Mouse (Mus musculus): ENCODE measurements at regions not wholly inside any gene's neighbourhood (a gene's known extent, or its start where the extent isn't known, plus 50 kb on each side); places are given as distances from the start of the nearest gene placed in this dataset.

DNA sequence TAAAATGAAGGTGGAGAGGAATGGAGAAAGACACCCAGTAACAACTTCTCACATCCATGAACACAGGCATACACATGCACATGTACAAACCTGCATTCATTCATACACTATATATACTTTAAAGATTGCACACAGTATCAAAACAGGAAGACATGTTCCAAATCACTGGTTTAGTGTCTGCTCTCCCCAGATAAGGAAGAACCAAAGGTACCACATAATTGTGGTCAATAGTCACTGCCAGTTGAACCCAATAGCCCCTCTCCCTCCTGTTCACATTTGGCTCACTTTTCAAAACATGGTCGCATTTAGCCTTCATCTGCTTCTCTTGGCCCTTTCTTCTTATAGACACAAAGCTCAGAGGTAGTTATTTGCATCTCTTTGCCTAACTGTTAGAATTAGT is 95.0 kb downstream of the Mycn start:
- H3K9me3 ChIP-seq (ENCODE audit: control insufficient read depth, low read length) = no peaks in the 10 kb centered on the region
- H3K36me3 ChIP-seq (ENCODE audit: control insufficient read depth, insufficient read depth, low read length) = no peaks in the 10 kb centered on the region
- no peak overlapping the region for H3K9ac ChIP-seq (ENCODE audit: low read depth, low read length)
- H3K27me3 ChIP-seq (replicated peaks; ENCODE audit: control insufficient read depth, insufficient read depth, low read length) = no peaks in the 10 kb centered on the region
- no peak overlapping the region for H3K27ac ChIP-seq (ENCODE audit: low read length)
- H3K4me2 ChIP-seq (ENCODE audit: low read depth, low read length) = no peak overlapping the region
- H3K4me1 ChIP-seq (ENCODE audit: control insufficient read depth, insufficient read depth, low read length) = peaks cover 6% of the 10 kb centered on the region; the same call in 1 of the 2 replicates
- no peak for ATAC-seq
- H3K4me3 ChIP-seq (ENCODE audit: low read length) = no peak overlapping the region
- 86% methylated on average over 1 of the region's 1 CpGs for WGBS

DNA sequence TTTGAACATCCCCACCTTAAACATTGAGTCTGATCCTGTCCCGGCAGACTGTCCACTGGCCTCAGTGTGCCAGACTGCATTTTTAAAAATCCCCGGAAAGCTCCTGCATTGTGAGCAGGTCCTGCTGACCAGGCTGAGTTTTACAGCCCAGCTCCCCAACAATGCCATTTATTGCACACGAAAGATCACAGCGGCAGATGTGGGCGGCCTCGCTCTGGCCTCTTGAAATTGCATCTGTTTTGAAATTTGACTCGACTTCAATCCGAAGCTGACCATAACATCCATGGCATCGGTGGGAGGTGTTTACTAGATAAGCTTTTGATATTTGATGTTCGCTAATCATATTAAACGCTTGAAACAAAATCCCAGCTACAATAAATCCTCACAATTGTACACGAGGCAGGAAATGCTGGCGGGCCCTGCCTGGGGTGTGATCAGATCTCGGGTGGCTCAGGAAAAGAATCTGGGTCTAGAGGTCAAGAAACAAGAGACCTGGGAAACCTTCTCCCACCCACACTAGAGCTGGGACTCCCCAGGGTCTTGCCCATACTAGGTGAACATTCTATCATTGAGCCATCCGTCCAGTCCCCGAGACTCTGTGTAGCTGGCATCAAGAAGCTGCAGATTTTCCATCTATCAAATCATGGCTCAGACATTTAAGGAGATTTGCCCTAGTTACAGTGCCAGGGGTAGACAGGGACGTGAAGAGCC is 99.3 kb downstream of the Mycn start:
- H3K27ac ChIP-seq (ENCODE audit: low read length) = no peak overlapping the region
- no peaks in the 10 kb centered on the region for H3K36me3 ChIP-seq (ENCODE audit: control insufficient read depth, insufficient read depth, low read length)
- 29% methylated on average over 17 of the region's 17 CpGs for WGBS
- peaks cover 12% of the 10 kb centered on the region for H3K4me1 ChIP-seq (ENCODE audit: control insufficient read depth, insufficient read depth, low read length)
- no peak overlapping the region for H3K9ac ChIP-seq (ENCODE audit: low read depth, low read length)
- no peaks in the 10 kb centered on the region for H3K27me3 ChIP-seq (replicated peaks; ENCODE audit: control insufficient read depth, insufficient read depth, low read length)
- no peak overlapping the region for H3K4me3 ChIP-seq (ENCODE audit: low read length)
- H3K9me3 ChIP-seq (ENCODE audit: control insufficient read depth, low read length) = no peaks in the 10 kb centered on the region
- no peak overlapping the region for H3K4me2 ChIP-seq (ENCODE audit: low read depth, low read length)
- peak; percentile 42; the same call in 1 of the 2 replicates for ATAC-seq

DNA sequence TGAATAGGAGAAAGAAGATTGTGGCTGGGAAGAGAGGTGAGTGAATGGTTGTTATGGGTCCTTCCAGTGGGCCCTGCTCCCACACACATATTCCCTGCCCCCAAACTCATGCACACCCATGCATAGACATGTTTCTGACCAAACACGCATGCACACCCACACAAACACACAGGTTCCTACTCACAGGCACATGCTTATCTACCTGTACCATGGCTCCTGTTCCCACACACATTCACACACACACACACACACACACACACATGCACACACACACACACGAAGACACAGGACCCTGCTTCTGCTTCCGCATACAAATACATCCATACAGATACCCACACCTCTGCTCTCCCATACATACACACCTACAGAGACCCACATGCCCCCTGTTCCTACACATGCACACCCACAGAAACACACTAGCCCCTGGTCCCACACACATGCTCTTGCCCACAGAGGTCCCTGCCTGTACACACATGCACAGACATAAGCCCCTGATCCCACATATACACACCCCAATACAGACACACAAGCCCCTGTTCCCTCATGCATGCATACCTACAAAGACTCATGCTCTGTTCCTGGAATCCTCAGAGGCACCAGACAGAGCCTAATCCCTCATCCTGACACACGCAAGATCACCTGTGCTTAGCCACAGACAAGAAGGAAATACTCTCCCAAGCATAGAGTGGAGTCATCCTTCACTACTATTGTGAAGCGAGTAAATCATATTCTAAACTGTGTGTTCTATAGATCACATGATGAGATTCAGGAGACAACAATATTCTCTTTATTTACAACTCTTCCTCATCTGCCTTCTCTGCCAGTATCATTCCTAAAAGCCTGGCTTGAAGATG is 100.1 kb downstream of the Mycn start:
- Histone ChIP-seq H3K9me3 (ENCODE audit: control insufficient read depth, low read length) (no peaks in the 10 kb centered on the region), H3K36me3 (ENCODE audit: control insufficient read depth, insufficient read depth, low read length) (no peaks in the 10 kb centered on the region), H3K4me1 (ENCODE audit: control insufficient read depth, insufficient read depth, low read length) (peaks cover 12% of the 10 kb centered on the region), H3K4me2 (ENCODE audit: low read depth, low read length) (no peak overlapping the region), H3K4me3 (ENCODE audit: low read length) (no peak overlapping the region), H3K27ac (ENCODE audit: low read length) (no peak overlapping the region), H3K27me3 (replicated peaks; ENCODE audit: control insufficient read depth, insufficient read depth, low read length) (no peaks in the 10 kb centered on the region), H3K9ac (ENCODE audit: low read depth, low read length) (no peak overlapping the region)
- WGBS = 78% methylated on average over 5 of the region's 5 CpGs
- peak; percentile 24; the same call in 1 of the 2 replicates for ATAC-seq

DNA sequence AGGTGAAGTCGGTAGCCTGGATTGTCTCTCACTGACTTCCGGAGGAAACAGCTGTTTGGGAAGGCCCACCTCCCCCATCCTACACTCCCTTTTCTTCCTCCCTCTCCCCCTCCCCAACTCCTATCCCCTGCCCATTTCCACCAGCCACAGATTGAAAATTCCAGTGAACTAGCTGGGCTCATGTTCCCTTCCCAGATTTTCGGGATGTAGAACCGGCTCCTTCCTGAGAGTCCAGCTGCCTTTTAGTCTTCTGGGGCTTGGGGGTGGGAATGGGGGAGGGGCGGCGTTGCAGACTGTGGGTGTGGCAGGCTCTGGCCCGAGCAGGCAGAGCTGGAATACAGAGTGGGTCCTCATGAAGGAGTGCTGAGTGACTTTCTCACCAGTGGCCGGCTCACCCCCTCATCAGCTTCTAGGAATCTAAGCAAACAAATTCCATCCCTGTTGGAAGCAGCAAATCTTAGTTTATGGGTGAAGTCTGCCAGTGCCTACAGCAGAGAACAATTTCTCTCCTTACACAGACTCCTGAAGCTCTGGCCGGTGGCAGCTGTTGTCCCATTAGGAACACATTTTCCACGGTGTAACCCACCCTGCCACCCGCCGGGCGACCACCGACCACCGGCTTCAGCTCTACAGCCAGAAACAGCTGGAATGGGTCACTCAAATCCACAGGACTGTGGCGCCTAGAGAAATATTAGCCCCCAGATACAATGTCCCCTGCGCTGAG is 100.9 kb downstream of the Mycn start:
- Histone ChIP-seq H3K27ac (ENCODE audit: low read length) (no peak overlapping the region), H3K9ac (ENCODE audit: low read depth, low read length) (no peak overlapping the region)
- ATAC-seq = peak; percentile 57

DNA sequence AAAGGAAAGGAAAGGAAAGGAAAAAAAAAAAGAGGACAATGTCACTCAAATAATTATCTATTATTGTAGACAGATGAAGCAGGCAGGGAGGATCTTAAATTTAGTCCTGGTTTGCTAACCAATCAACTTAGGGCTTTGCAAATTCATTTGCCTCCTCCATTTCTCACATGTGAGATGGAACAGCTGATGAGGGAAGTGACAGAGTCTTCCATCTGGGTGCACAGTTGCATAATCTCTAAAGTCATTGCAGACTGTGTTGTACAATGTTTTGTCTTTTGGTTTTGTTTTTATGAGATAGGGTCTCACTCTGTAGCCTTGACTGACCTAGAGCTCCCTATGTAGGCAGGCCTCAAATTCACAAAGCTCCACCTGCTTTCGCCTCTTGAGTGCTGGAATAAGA is 103.9 kb downstream of the Mycn start:
- WGBS = 96% methylated on average over 1 of the region's 1 CpGs

More for the DNA sequence above, 100.9 kb downstream of the Mycn start:
- peak overlapping the region; percentile 46 for H3K4me2 ChIP-seq (ENCODE audit: low read depth, low read length)
- whole genome bisulfite sequencing = 32% methylated on average over 17 of the region's 17 CpGs
- H3K9me3 ChIP-seq (ENCODE audit: control insufficient read depth, low read length) = no peaks in the 10 kb centered on the region
- H3K36me3 ChIP-seq (ENCODE audit: control insufficient read depth, insufficient read depth, low read length) = no peaks in the 10 kb centered on the region
- H3K4me3 ChIP-seq (ENCODE audit: low read length) = 0 out of 2 replicates have a peak overlapping the region, but pooled peaks have one; percentile 9
- H3K4me1 ChIP-seq (ENCODE audit: control insufficient read depth, insufficient read depth, low read length) = peaks cover 12% of the 10 kb centered on the region
- no peaks in the 10 kb centered on the region for H3K27me3 ChIP-seq (replicated peaks; ENCODE audit: control insufficient read depth, insufficient read depth, low read length)

DNA sequence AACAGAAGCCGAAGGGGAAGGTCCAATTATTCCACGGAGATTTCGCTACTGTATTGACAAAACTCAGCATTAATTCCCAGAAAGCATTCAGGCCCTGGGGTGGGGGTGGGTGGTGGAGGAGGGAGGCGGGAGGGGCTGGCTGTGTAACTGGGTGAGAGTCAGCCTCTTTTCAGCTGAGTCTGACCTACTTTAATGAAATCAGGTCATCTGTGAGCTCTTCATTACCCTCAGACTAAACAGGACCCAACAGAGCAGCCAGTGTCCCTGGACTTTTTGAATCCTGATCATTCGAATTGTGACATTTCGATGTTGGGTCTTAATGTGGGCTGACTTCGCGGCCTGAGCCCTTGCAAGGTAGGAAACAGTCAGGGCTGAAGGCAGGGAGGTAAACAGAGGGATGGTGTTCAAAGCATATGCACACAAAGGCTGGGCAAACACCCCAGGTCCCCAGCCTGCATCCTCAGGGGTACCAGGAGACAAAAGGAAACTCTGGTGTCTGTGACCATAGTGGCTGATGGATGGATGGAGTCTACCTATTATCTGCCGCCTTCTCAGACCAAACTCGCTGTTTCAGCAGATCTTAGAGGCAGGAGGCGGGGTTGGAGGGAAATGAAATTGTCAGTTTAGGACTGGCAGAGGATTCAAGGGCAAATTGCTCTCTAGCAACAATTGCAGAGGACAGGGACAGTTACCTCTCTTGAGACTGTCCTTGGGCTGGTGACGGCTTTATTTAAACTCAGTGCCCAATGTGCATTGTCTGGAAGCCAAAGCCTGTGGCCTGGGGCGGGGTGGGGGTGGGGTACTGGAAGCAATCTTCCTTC is 113.7 kb downstream of the Mycn start:
- Histone ChIP-seq H3K27ac (ENCODE audit: low read length) (no peak overlapping the region), H3K36me3 (ENCODE audit: control insufficient read depth, insufficient read depth, low read length) (no peaks in the 10 kb centered on the region), H3K4me2 (ENCODE audit: low read depth, low read length) (no peak overlapping the region), H3K27me3 (replicated peaks; ENCODE audit: control insufficient read depth, insufficient read depth, low read length) (no peaks in the 10 kb centered on the region), H3K9me3 (ENCODE audit: control insufficient read depth, low read length) (no peaks in the 10 kb centered on the region), H3K4me1 (ENCODE audit: control insufficient read depth, insufficient read depth, low read length) (peaks cover 5% of the 10 kb centered on the region; the same call in 1 of the 2 replicates), H3K9ac (ENCODE audit: low read depth, low read length) (no peak overlapping the region), H3K4me3 (ENCODE audit: low read length) (no peak overlapping the region)
- WGBS = 56% methylated on average over 13 of the region's 13 CpGs
- ATAC-seq = peak; percentile 29

More for the DNA sequence above, 103.9 kb downstream of the Mycn start:
- no peak overlapping the region for H3K9ac ChIP-seq (ENCODE audit: low read depth, low read length)
- no peak overlapping the region for H3K4me3 ChIP-seq (ENCODE audit: low read length)
- H3K27me3 ChIP-seq (replicated peaks; ENCODE audit: control insufficient read depth, insufficient read depth, low read length) = no peaks in the 10 kb centered on the region
- H3K9me3 ChIP-seq (ENCODE audit: control insufficient read depth, low read length) = no peaks in the 10 kb centered on the region
- H3K36me3 ChIP-seq (ENCODE audit: control insufficient read depth, insufficient read depth, low read length) = no peaks in the 10 kb centered on the region
- no peak overlapping the region for H3K27ac ChIP-seq (ENCODE audit: low read length)
- peaks cover 12% of the 10 kb centered on the region for H3K4me1 ChIP-seq (ENCODE audit: control insufficient read depth, insufficient read depth, low read length)
- no peak overlapping the region for H3K4me2 ChIP-seq (ENCODE audit: low read depth, low read length)
- ATAC-seq = no peak

DNA sequence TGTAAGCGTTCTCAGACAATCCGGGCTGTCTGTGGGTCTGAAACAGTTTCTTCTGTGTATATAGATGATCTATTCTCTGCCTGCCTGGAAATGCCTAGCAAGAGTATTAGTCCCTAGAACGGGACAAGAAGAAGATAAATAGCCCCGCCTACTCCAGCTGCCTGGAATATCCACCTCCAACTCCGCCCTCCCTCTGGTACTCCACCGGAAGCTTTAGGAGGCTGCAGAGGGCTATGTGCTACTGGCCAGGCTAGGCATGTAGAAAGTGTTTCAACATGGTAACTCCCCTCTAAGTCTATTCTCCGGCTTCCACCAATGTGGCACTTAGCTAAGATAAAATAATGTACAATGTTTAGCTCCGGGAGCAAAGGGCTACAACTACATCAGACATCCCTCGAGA is 114.3 kb downstream of the Mycn start:
- peak; percentile 75 for ATAC-seq
- Histone ChIP-seq H3K4me3 (ENCODE audit: low read length) (no peak overlapping the region), H3K27me3 (replicated peaks; ENCODE audit: control insufficient read depth, insufficient read depth, low read length) (no peaks in the 10 kb centered on the region), H3K9ac (ENCODE audit: low read depth, low read length) (no peak overlapping the region), H3K9me3 (ENCODE audit: control insufficient read depth, low read length) (no peaks in the 10 kb centered on the region), H3K27ac (ENCODE audit: low read length) (no peak overlapping the region), H3K36me3 (ENCODE audit: control insufficient read depth, insufficient read depth, low read length) (no peaks in the 10 kb centered on the region), H3K4me2 (ENCODE audit: low read depth, low read length) (no peak overlapping the region; the same call in 1 of the 2 replicates), H3K4me1 (ENCODE audit: control insufficient read depth, insufficient read depth, low read length) (peaks cover 5% of the 10 kb centered on the region; the same call in 1 of the 2 replicates)
- WGBS = 34% methylated on average over 9 of the region's 9 CpGs

DNA sequence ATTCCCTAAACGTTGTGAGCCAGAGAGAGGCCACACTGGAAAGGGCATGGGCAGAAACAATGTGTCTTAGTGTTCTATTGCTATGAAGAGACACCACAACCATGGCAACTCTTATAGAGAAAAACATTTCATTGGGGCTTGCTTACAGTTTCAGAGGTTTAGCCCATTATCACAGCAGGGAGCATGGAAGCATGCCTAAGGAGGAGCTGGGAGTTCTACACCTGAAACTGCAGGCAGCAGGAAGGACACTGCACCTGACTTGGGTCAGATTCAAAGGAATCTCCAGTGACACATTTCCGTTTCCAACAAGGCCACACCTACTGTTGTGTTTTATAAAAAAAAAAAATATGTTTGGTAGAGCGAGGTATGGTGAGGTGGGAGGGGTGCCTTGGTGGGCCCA is 115.3 kb downstream of the Mycn start:
- Histone ChIP-seq H3K27me3 (replicated peaks; ENCODE audit: control insufficient read depth, insufficient read depth, low read length) (no peaks in the 10 kb centered on the region), H3K4me3 (ENCODE audit: low read length) (no peak overlapping the region), H3K36me3 (ENCODE audit: control insufficient read depth, insufficient read depth, low read length) (no peaks in the 10 kb centered on the region), H3K27ac (ENCODE audit: low read length) (no peak overlapping the region), H3K9me3 (ENCODE audit: control insufficient read depth, low read length) (no peaks in the 10 kb centered on the region), H3K4me1 (ENCODE audit: control insufficient read depth, insufficient read depth, low read length) (peaks cover 5% of the 10 kb centered on the region; the same call in 1 of the 2 replicates), H3K4me2 (ENCODE audit: low read depth, low read length) (no peak overlapping the region), H3K9ac (ENCODE audit: low read depth, low read length) (no peak overlapping the region)
- WGBS = 73% methylated on average over 3 of the region's 3 CpGs
- ATAC-seq = no peak

All from intestine, embryonic 16.5 days (tissue).